Mouse (Mus musculus) testis, postnatal 14 days (tissue): Measurements from ENCODE around the gene Phpt1.
A peak's percentile ranks its signal among the peaks of the same experiment; 100 is the strongest.
"Not testable (repeated sequence)": the region's sequence is repeated elsewhere in the genome, so short reads cannot be mapped to it uniquely, and the experiment has no call there.

ENCODE experiments used
- DNase-seq: peaks from one replicate; pipeline ENCODE4 v3.0.0; 2021; ENCODE audit warnings: low spot score

The Phpt1 gene

DNA sequence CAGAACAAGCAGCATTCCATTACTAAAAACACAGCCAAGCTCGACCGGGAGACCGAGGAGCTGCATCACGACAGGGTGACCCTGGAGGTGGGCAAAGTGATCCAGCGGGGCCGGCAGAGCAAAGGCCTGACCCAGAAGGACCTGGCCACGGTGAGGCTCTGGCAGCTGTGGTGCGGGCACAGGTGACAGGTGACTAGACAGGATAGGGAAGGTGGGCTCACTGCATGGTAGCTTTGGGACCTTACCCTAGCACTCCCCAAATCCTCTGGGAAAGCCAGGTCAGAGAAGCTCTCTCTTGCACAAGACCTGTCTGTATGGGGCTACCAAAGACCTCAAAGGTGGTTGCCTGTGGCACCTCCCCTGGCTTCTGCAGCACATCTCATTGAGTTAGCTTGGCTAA lies 14.5 kb downstream of the Phpt1 start:
- no peak for DNase-seq

DNA sequence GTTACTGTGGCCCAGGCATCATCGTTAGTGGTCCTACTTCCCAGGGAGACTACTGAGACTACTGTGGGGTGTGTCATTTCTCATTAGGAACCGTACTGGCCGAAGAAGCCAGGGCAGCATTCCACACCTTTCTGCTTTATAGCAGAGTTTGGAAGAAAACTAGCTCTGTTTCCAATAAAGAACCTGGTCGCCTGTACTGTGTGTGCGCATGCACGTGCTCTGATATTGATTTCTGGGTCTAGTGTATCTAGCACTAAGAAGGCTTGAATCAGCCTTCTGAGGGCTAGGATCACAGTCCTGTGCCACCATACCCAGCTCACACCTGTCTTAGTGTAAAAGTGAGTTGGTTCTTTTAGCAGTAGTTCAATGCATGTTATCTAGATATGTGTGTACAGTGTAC lies 16.2 kb downstream of the Phpt1 start:
- no peak for DNase-seq

DNA sequence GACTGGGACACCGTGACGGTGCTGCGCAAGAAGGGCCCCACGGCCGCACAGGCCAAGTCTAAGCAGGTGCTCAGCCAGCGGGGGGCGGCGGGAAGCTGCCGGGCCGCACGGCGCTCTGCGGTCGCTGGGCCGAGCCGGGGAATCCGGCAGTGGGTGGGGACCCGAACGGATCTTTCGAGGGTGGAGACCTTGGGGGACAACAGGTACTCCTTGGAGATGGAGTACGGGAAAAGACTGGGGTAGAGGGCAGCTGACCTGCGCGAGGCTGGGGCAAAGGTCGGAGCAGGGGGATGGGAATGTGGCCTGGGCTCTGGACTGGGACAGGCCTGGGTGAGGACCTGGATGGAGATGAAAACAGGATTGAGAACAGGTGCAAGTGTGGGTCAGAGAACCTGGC lies 17.1 kb downstream of the Phpt1 start:
- DNase-seq, result no peak

DNA sequence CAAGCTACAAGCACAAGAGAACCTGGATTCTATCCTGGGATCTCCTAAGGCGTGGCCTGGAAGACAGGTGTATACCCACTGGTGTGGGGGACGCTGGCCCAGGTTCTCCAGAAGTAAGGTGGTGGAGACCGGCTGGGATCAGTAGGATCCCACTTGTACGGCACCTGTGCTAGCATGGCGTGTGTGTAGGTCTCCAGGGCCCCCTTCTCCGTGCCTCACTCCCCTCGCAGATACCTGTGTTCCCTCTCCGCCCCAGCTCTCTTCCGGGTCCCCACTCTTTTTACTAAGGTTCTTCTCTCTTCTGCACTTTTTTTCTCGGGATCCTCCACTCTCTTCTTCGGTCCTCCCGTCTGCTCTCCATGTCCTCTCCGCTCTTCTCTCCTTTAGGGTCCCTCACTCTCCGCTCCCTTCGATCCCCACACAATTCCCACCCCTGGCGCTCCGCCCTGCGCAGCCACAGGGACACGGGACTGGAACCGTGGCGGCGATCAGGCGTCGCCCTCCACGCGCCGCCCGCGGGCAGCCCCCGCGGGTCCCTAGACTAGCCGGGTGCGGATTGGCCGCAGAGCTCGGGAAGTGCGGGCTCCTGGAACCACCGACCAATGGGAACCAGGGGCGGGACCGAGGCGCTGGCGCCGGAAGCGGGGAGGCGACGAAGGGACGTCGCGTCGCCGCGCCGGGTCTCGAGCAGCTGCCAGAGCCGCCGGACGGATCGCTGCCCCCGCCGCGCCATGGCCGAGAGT lies 17.6 kb downstream of the Phpt1 start, which contains the start of gene Edf1:
Edf1 (plus strand) TSS at position 627 of the 743 bp plus-strand sequence.
- DNase-seq, result peak; percentile 95

DNA sequence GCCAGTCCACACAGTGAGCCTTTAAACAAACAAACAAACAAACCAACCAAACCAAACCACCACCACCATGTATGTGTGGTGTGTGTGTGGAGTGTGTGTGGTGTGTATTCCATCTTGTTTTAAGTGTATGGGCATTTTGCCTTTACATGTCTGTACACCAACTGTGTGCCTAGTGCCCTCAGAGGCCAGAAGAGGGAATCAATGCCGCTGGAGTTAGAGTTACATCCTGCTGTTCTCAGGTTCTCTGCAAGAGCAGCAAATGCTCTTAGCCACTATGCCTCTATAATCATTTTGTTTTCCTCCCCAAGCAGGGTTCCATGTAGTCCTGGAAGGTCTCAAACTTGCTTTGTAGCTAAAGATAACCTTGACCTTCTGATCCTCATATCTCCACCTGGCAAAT lies 18.7 kb downstream of the Phpt1 start:
- DNase-seq, result no peak

DNA sequence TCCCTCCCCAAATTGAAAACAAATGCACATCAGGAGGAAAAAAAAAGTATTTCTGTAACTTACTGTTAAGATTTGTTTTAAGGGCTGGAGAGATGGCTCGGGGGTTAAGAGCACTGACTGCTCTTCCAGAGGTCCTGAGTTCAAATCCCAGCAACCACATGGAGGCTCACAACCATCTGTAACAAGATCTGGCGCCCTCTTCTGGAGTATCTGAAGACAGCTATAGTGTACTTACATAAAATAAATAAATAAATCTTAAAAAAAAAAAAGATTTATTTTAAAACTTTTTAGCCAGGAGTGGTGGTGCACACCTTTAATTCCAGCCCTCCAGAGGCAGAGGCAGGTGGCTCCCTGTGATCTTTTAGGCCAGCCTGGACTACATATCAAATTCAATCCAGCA lies 19.5 kb downstream of the Phpt1 start:
- DNase-seq, result not testable (repeated sequence)

DNA sequence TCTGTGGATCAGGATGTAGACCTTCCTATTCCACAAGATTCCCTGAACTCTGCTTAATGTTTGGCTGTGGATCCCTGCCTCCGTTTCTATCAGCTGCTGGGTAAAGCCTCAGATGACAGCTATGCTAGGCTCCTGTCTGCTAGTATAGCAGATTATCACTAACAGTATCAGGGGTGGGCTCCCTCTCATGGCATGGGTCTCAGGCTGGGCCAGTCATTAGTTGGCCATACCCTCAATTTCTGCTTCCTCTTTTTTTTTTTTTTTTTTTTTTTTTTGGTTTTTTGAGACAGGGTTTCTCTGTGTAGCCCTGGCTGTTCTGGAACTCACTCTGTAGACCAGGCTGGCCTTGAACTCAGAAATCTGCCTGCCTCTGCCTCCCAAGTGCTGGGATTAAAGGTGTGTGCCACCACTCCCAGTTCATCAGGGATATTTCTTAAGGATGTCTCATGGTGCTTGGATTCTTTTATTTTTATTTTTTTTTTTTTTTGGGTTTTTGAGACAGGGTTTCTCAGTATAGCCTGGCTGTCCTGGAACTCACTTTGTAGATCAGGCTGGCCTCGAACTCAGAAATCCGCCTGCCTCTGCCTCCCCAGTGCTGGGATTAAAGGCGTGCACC lies 21.7 kb downstream of the Phpt1 start:
- DNase-seq, result not testable (repeated sequence)

DNA sequence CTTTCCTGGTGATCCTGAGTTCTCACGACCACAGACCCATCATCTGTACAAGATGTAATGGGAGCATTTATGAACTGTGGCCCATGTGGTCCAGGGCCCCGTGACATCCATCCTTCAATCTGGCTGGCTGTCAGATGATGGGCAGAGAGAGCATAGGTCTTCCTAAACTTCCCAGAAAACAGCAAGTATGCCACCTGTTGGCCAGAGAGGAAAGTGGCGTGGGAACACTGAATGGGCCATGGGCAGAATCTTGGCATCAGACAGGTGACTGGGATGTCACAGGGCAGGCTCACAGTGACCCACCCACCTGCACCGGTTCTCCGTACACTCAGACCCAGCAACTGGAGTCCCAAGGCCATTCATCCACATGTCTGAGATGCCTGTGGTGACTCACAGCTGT lies 23.8 kb downstream of the Phpt1 start:
- no peak for DNase-seq

DNA sequence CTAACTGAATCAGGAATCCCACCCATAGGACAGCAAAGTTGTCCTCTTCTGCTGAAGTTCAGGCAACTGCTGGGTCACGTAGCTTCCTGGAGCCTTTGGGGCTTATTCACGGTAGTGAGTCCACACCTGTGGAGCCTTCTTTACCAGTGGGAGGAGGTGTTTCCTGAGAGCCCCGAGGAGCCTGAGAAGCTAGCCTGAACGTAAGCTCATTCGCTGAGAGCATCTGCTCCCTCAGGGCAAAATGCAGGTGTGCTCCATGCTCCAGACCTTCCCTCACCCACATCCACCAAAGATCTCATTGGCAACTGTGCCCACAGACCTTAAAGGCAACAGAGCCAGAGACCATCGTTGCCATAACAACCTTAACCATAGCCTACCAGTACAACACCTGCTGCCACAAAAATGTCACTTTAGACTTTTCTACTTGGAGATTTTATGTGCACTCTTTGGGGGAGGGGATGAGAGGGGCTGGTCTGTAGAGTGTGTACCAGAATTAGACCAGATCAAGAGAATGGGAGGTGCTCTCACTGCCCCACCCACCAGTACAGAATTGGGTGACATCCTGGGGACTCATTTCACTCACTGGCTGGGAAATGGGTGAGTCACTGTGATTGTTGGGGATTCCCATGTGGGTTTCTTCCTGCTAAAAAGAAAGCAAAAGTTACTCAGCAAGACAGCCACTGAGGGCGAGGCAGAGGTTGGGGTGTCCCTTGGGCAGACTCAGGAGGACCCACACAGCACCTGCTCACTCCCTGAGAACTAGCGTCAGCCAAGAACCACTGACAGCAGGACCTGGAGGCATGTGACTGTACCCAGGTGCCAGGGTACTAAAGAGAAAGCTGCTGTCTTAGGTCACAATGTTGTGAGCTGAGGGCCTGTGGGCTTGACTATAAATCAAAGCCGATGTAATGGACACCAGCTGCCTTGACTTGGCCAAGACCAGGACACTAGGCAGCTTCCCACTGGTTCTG lies 25.7 kb downstream of the Phpt1 start:
- no peak for DNase-seq

DNA sequence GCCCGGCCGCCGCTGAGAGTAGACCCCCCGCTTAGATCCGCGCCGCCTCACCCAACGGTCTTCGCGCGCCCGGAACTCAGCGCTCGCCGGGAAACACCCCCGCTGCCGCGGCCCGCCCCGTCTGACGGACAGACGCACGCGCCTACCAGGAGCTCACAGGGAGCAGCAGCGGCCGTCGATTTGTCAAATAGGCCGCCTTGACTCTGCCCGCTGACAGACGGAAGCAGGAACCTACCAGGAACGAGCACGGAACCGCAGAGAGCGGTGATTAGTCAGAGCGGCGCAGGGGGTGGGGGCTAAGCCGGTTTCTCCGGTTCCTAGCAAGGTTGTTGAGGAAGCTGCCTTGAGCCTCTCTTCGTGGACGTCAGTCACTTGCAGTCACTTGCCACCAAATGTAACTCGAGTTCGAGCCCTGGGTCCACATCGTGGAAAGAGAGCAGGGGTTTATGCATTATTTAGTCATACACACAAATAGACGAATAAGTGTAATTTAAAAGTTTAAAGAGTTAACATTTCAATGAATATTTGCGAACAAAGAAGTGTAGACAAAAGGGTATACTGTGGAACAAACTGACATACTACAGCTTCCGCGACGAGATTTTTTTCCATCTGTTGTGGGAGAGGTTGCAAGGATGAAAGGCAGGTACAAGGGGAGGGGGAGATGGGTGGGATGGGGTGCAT lies 28.1 kb downstream of the Phpt1 start, which contains the start of gene Traf2:
Traf2 (minus strand) TSS at position 130 of the 681 bp plus-strand sequence.
- DNase-seq, result peak; percentile 99

DNA sequence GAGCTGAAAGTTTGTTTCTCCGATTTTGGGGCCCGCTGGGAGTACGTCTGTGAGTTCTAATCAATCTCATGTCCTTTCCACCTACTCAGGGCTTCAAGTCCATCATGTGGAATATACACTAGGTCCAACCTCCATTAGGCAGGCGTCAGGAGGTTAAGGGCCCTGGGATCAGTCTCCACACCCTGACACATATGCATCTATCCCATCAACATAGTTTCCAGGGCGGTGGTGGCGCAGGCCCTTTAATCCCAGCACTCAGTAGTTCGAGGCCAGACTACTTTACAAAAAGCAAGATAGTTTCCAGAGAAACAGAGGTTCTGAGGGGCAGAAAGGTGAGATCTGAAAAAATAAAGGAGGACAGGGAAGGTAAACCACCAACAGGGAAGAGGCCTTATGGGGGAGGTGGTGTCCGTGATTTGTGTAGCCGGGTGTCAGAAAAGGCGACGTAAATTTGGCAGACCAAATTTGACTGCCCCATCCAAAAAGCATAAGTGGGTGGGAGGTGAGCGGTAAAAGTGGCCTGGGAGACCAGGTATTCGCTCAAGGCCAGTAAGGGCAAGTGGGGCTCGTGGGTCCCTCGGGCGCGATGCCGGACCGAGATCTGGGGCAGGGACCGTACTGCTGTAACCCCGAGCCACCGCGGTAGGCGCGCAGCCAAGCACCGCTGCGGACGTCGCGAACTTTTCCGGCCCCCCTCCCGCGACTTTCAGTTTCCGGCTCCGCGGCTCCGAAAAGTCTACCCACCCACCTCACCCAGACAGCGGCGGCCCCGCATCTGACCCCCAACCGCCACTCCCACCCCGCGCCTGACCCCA lies 28.8 kb downstream of the Phpt1 start:
- no peak for DNase-seq

DNA sequence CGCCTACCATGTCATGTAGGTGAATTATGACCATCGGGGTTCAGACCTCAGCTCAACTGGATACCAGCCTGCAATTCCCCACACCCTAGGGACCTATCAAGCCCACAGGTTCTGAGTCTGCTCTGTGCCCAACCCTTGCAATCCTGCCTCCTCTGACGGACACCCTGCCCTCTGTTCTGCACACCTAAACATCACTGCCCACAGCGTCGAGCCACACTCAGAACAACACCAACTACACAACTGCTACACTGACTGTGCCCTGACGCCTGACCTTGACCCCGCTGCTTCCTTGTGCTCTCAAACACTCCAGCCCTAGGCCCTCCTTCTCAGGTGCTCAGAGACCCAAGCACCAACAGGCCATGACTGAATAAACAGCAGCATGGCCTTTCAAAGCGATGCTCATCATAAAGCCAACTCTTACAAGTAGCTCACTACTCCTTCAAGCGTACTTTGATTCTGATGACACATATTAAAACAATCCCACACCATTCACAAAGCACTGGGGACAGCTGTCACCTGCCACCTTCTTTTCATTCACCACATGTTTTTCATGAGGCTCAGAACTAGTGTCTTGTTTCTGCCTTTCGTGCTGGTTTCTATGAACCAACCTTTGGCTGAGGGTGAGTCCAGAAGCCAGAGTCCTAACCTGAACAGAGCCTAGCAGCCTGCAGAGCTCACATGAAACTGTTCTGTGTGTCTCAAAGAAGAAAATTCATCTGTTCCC lies 33.2 kb downstream of the Phpt1 start:
- no peak for DNase-seq

DNA sequence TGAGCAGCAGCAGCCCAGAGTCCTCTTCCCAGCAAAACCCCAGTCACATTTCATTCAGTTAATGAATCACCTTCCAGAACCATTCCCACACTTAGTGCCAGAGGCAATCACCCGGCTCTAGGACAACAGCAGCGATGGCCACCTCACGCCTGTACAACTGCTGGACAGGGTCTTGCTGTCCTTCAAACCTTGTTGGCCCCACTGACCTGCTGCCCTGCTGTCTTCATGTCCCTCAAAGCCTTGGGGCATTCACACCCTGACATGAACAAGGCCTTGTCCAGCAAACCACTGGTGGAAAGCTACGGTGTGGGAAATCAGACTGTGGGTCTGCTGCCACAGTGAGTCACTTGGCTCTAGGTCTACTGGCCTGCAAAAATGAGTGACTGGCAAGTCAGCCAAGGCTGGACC lies 34.5 kb downstream of the Phpt1 start:
- DNase-seq, result no peak

DNA sequence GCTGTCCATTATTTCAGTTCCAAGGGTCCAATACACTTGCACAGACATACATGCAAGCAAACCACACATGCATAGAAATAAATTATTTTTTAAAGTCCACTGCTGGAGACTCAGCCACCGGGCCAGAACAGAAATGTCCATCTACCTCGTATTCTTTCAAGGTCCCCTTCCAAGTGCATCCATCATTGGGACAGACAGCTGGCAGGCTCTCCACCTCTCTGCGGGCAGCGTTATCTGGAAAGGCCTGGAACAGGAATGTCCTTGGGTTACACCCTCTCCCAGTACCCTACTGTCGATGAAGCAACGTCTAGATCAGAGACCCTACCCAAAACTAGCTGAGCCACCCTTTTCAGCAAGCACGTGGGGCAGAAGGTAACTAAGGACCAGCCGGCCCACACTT lies 38.5 kb downstream of the Phpt1 start:
- no peak for DNase-seq

DNA sequence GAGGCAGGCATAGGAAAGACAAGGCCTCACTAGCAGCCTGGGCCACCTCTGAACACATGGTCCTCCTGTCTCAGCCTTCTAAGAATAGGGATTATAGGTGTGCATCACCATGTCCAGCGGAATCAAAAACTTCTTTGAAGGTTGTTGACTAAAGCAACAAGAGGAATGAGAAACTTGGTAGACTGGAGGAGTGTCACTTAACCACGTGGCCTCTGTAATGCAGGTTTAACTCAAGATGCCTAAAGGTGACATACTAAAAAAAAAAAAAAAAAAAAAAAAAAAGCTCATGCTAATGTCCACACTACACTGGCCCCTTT lies 40.2 kb downstream of the Phpt1 start:
- no peak for DNase-seq

DNA sequence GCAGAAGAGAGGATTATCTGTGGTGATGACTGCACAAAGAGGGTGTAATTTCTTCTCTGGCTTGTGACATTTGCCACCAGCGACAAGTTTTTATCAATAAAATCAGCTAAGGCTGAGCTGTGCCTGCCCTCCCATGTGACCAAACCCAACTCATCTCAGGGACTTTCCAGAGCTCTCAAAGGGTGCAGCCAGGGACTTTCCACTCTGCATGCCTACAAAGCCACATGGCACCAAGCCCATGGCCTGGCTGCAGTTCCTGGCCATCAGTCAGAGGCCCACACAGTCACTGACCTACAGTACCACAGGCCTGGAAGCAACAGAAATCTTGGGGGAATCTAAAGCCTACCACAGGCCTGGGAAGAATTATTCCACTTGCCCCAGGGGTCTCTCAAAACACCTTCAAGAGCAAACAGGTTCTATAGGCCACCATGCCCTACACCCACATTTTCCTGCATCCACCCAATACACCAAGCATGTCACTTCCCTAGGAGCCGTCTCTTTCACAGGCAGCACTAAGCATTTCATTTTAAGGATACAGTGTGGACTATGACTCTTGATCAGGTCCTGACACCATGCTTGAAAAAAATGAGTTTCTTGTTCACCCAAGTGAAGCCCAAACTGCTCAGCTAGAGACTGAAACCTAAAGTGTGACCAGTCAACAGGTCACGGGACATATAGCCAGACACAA lies 40.7 kb downstream of the Phpt1 start:
- DNase-seq, result peak; percentile 33

DNA sequence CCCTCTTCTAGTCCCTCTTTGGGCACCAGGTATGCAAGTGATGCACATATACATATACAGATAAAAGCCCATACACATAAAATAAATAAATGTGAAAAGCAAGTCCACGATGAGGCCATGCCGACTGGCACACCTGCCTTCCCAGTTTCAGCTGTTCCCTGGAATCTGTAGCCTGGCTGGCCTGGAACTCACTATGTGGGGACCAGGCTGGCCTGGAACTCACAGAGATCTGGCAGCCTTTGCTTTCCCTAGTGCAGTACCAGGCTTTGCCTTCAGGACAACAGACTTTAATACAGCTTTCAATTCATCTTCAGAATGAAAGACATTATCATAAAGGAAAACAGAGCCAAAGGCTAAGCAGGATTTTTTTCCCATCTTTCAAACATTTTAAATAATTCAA lies 41.3 kb downstream of the Phpt1 start:
- no peak for DNase-seq

DNA sequence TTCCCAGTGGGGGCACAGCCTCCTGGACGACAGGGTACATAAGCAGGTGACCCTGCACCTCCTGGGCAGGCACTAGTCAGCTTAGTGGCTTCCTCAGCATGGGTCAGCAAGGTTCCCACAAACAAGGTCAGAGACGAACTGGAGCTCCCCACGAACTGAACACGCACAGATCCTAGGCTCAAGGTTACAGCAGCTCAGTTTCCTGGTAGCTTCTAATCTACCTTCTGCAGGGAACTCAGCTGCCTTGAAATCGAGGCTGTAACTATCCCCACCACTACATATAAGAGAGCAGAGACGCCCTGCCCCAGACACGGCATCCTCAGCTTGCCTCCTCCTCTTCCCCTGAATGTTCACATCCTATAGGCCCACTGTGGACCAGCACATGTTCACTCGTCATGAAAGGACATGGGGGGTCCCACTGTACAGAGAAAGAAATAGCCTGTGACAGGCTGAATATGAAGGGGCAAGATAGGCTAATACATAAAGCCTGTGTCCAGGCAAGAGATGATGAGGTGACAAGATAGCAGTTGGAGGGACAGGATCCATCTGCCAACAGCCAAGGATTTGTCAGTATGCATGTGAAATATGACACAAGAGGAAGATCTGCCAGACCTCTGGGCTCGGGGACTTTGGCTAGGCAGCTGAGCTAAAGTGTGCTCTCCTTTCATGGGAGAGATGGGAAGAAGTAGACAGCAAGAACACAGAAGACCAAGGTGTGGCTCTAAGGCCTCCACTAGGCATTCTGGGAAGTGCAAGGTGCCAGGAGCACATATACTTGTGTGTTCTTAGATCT lies 48.3 kb downstream of the Phpt1 start:
- no peak for DNase-seq
